Mouse (Mus musculus): ENCODE data around the gene Hspb7.

Gene Hspb7

GRCm38 (mm10) chr4:141444451-141445327, 24.1 kb downstream of the Hspb7 start, which contains the start of gene Zbtb17:
TSS of gene Zbtb17 (plus strand) at chr4:141444654.
- peak; percentile 79 to 87 for DNase-seq (ENCODE audit: low spot score in 2 of 2)

- DNase-seq (ENCODE audit: low spot score in 2 of 2), result peak; percentile 37 to 54
These were observed 24.7 kb downstream of the Hspb7 start for GRCm38 (mm10) chr4:141445328-141445720.

- DNase-seq (ENCODE audit: low spot score in 2 of 2), result no peak
These were observed 25.6 kb downstream of the Hspb7 start for GRCm38 (mm10) chr4:141446211-141446610.

GRCm38 (mm10) chr4:141451251-141451650, 30.7 kb downstream of the Hspb7 start:
- DNase-seq (ENCODE audit: low spot score in 2 of 2), result no peak

GRCm38 (mm10) chr4:141451916-141452450, 31.4 kb downstream of the Hspb7 start:
- no peak for DNase-seq (ENCODE audit: low spot score in 2 of 2)

GRCm38 (mm10) chr4:141454581-141455350, 34.2 kb downstream of the Hspb7 start:
- peak; percentile 57 to 61 for DNase-seq (ENCODE audit: low spot score in 2 of 2)

GRCm38 (mm10) chr4:141455526-141455925, 34.9 kb downstream of the Hspb7 start:
- DNase-seq (ENCODE audit: low spot score in 2 of 2), result no peak

GRCm38 (mm10) chr4:141456193-141456938, 35.8 kb downstream of the Hspb7 start:
- no peak for DNase-seq (ENCODE audit: low spot score in 2 of 2)

- DNase-seq (ENCODE audit: low spot score in 2 of 2), result no peak
These were observed 37.7 kb downstream of the Hspb7 start for GRCm38 (mm10) chr4:141458236-141458635.

- DNase-seq (ENCODE audit: low spot score in 2 of 2), result no peak
These were observed 38.3 kb downstream of the Hspb7 start for GRCm38 (mm10) chr4:141458888-141459287.

GRCm38 (mm10) chr4:141459766-141460165, 39.2 kb downstream of the Hspb7 start:
- DNase-seq (ENCODE audit: low spot score in 2 of 2), result no peak

GRCm38 (mm10) chr4:141460481-141460880, 39.9 kb downstream of the Hspb7 start:
- no peak for DNase-seq (ENCODE audit: low spot score in 2 of 2)

GRCm38 (mm10) chr4:141461088-141461487, 40.5 kb downstream of the Hspb7 start:
- no peak for DNase-seq (ENCODE audit: low spot score in 2 of 2)

GRCm38 (mm10) chr4:141461576-141461975, 41.0 kb downstream of the Hspb7 start:
- DNase-seq (ENCODE audit: low spot score in 2 of 2), result no peak

- DNase-seq (ENCODE audit: low spot score in 2 of 2), result no peak
These were observed 42.9 kb downstream of the Hspb7 start for GRCm38 (mm10) chr4:141463472-141463871.

GRCm38 (mm10) chr4:141464722-141465121, 44.1 kb downstream of the Hspb7 start:
- no peak for DNase-seq (ENCODE audit: low spot score in 2 of 2)

- no peak for DNase-seq (ENCODE audit: low spot score in 2 of 2)
These were observed 45.1 kb downstream of the Hspb7 start for GRCm38 (mm10) chr4:141465512-141466288.

- DNase-seq (ENCODE audit: low spot score in 2 of 2), result no peak
These were observed 45.8 kb downstream of the Hspb7 start for GRCm38 (mm10) chr4:141466289-141466795.

- DNase-seq (ENCODE audit: low spot score in 2 of 2), result no peak
These were observed 46.4 kb downstream of the Hspb7 start for GRCm38 (mm10) chr4:141466844-141467580.

- no peak for DNase-seq (ENCODE audit: low spot score in 2 of 2)
These were observed 47.0 kb downstream of the Hspb7 start for GRCm38 (mm10) chr4:141467581-141467927.
